Mouse (Mus musculus): ENCODE data around the gene Kcnrg.

Gene Kcnrg

DNA sequence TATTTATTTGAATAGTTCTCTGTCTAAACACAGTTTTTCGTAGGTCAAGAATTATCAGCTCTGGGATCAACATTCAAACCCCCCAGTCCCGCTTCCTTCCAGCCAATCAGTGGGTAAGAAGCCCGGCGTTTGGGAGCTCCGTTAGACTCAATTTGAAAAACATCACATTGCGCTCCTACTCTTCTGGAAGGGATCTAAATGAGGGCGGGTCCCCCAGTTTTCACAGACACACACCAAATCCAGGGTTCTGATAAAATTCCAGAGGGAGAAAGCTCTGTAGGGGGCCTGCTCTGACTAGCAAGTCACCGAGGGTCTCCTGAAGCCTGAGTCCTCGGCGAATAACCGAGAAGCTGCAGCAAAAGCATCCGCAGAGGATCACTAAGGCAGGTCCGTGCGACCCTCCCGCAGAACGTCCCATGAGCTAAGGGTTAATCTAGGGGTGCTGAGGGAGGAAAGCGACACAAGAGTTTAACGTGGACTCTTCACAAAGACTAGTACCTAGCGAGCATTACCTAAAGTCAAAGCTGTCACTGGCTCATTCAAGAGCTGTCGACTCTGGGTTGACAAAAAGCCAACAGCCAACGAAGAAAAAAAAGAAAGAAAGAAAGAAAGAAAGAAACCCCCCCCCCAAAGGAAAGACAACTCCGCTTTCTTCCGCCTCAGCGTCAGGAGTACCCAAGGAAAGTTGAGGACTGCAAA is 40.1 kb downstream of the Kcnrg start:
- WGBS, result under 1% methylated on average over 24 of the region's 24 CpGs

- WGBS, result under 1% methylated on average over 84 of the region's 95 CpGs
Measured at GRCm38 (mm10) chr14:61647881-61648684, 40.8 kb downstream of the Kcnrg start.

GRCm38 (mm10) chr14:61648685-61649504 is 41.6 kb downstream of the Kcnrg start:
- WGBS, result 2% methylated on average over 62 of the region's 62 CpGs

GRCm38 (mm10) chr14:61650291-61650960 is 43.2 kb downstream of the Kcnrg start:
- WGBS, result 31% methylated on average over 9 of the region's 9 CpGs

DNA sequence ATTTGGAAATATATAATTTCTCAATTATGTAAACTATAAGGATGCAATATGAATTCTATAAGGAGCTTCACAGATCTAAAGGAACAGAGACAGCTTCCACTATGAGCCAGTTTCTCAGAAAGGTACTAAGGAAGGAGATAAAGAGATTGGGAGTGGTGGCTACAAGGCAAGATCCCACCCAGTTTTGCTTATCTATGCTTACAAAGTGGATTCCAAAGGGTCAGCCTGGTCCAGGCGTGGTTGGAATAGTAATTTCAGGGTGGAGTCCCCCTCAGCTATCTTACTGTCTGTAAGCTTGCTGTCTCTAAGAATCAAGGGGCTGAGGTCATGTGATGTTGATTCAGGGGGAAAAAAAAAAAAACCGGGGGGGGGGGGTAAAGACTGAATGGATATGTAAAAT is 49.2 kb downstream of the Kcnrg start:
- 55% methylated on average over 2 of the region's 2 CpGs for WGBS

DNA sequence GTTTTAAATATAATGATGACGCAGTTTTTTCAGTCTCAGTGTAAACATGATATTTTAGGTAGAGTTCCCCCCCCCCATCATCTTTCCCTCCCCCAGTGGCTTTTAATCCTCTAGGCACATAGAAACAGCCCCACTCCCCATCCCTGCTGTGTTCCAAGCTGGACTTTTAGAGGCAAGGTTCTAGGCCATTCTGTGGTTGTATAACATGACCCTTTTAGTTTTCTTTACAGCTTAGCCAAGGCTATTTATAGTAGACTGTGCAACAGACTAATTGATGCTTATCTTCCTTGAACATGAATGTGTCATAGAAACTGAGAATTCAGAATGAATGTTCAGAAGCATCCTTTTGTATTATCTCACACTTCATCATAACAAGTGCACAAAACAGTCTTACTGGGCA is 54.2 kb downstream of the Kcnrg start:
- 46% methylated on average over 1 of the region's 1 CpGs for WGBS

GRCm38 (mm10) chr14:61662307-61662706 is 55.0 kb downstream of the Kcnrg start:
- 93% methylated on average over 8 of the region's 8 CpGs for WGBS
